Mouse (Mus musculus) cortical plate, adult 2 months (tissue): ENCODE data around the gene Ces3a. TPM values are rescaled to one million over a fixed set of nuclear protein-coding genes. Genes with fewer than 3 reads are reported as not detected.
"Not testable (repeated sequence)": the region's sequence is repeated elsewhere in the genome, so short reads cannot be mapped to it uniquely, and the experiment has no call there.

ENCODE experiments used
- H3K27ac ChIP-seq: fragments of 200-500 bp; 2 replicates; pipeline ENCODE4 v1.5.1; 2012; ENCODE audit warnings: low read length, control low read depth, inconsistent platforms; ENCODE audit not compliant: insufficient read depth
- H3K4me1 ChIP-seq: fragments of 200-500 bp; 2 replicates; pipeline ENCODE4 v1.6.1; 2011; ENCODE audit warnings: low read length; ENCODE audit not compliant: control insufficient read depth, insufficient read depth
- H3K4me3 ChIP-seq: fragments of 200-500 bp; 2 replicates; pipeline ENCODE4 v1.5.1; 2011; ENCODE audit warnings: mild to moderate bottlenecking, low read length, control low read depth; ENCODE audit not compliant: insufficient read depth
- CTCF ChIP-seq: fragments of 200-500 bp; IDR thresholded peaks from 2 replicates; pipeline ENCODE4 v1.5.1; 2011; ENCODE audit warnings: mild to moderate bottlenecking, control low read depth, low read length; ENCODE audit not compliant: insufficient read depth; ENCODE audit errors: extremely low read depth
- POLR2A ChIP-seq: fragments of 200-500 bp; IDR thresholded peaks from 2 replicates; pipeline ENCODE4 v1.6.1; 2011; ENCODE audit warnings: mild to moderate bottlenecking, low read length, control low read depth; ENCODE audit not compliant: insufficient read depth; ENCODE audit errors: extremely low read depth
- polyA plus RNA-seq: library from polyadenylated mRNA; depleted of rRNA; stranded (reverse); fragments of >200 nt; gene quantifications from 2 replicates; pipeline ENCODE4 v1.2.3, GENCODE M21; 2012; rRNA removed

Ces3a gene
- polyA plus RNA-seq, 1 experiment: not detected

DNA sequence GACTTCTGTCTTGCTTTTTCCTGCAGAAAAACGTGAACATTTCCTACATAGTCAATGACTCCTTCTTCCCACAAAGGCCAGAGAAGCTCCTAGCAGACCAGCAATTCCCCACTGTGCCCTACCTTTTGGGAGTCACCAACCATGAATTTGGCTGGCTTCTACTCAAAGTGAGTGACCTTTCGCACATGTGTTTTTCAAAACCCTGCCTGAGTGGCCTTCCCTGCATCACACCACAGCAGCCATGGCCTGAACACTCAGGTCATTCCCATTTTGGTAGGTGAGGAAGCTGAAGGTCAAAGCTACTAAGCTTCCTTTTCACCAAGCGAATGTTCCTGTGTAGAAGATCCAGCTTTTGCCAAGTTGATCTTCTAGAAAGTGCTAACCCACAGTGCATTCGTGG, 40.2 kb downstream of the Ces3a start:
- no peaks in the 10 kb centered on the region for H3K4me1 ChIP-seq
- H3K4me3 ChIP-seq: no peak overlapping the region
- no peak for TF ChIP-seq POLR2A
- TF ChIP-seq CTCF: no peak
- no peak overlapping the region for H3K27ac ChIP-seq

DNA sequence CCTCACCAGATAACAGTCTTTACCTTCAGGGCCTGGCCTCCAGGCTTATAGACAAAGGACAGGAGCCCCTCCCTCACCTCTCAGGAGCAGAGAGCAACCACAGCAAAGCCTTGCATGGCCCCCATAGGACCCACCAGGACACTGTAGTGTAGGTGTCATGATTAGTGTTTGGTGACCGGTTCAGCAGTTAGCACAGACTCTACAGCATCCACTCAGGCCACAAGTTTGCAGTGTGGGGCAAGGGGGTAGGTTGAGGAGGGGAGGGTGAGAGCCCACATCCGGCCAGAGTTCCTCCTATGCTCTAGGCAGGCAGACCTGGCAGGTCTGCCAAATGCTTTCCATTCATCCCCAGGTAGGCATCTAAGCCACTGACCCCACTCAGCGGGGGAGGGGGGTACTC, 45.6 kb downstream of the Ces3a start:
- Histone ChIP-seq H3K27ac (no peak overlapping the region), H3K4me3 (no peak overlapping the region), H3K4me1 (no peaks in the 10 kb centered on the region)
- no peak for TF ChIP-seq CTCF
- TF ChIP-seq POLR2A: no peak

GRCm38 (mm10) chr8:105102101-105102785, 53.8 kb downstream of the Ces3a start:
- H3K4me1 ChIP-seq, H3K4me3 ChIP-seq, H3K27ac ChIP-seq: not testable (repeated sequence)

DNA sequence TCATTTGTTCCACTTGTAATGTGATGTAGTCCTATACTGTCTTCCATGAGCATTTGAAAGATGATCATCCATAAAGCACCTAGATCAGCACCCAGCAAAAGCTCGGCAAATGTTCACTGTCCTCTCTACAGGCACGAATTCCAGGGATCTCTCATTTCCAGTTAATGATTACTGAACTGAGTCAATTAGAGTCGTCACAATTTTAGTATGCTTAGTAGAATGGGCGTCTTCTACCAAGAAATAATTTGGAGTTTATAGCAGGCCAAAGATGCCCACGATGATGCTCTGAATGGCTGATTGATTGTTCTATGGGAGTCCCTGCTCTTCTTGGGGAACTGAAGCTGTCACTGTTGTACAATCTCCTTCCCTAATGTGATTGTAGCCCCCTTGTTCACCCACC, 55.3 kb downstream of the Ces3a start:
- not testable (repeated sequence) for H3K4me1 ChIP-seq, H3K4me3 ChIP-seq, H3K27ac ChIP-seq

DNA sequence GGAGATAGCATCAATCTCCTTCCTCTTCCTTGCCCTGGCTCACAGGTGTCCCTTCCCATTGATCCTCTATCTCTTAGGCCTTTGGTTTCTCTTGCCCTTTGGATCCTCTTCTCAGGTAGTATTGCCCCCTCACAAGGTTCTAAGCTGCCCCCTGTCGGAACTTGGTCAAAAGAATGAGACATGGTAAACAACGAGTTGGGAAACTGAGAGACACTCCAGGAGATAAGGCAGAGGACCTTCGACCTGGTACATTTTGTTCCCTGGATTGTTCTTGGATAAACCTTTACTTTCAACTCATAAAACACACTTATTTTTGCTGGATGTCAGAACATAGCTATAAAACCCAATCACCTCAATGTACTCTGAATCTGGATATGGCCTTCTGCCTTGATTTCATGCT, 55.8 kb downstream of the Ces3a start:
- Histone ChIP-seq H3K4me1 (no peaks in the 10 kb centered on the region), H3K27ac (no peak overlapping the region), H3K4me3 (no peak overlapping the region)
- TF ChIP-seq POLR2A (no peak), CTCF (no peak)

Other genes with a start within 250 kb of the Ces3a start
- gene Ces2b, start 217.0 kb upstream of the Ces3a start, polyA plus RNA-seq: 0.08 and 0.10 TPM in 2 replicates
- gene Ces2c, start 201.5 kb upstream of the Ces3a start, polyA plus RNA-seq: 0.06 TPM in 1 of 2 replicates, not detected in the other
- 0.04 TPM in 2 replicates for gene Ces2e, start 122.3 kb upstream of the Ces3a start, polyA plus RNA-seq
- not detected in 2 replicates for gene Ces2f, start 101.2 kb upstream of the Ces3a start, polyA plus RNA-seq
- gene Ces2g, start 86.9 kb upstream of the Ces3a start, polyA plus RNA-seq: 0.13 and 0.25 TPM in 2 replicates
- gene Ces2h, start 47.7 kb upstream of the Ces3a start, polyA plus RNA-seq: not detected in 2 replicates
- gene Ces3b, start 35.2 kb downstream of the Ces3a start, polyA plus RNA-seq: not detected in 2 replicates
- not detected in 2 replicates for gene Ces4a, start 83.2 kb downstream of the Ces3a start, polyA plus RNA-seq
- gene Cbfb, start 122.1 kb downstream of the Ces3a start, polyA plus RNA-seq: 17.7 and 18.5 TPM in 2 replicates
- 39.4 and 39.5 TPM in 2 replicates for gene D230025D16Rik, start 176.5 kb downstream of the Ces3a start, polyA plus RNA-seq
- gene B3gnt9, start 206.6 kb downstream of the Ces3a start, polyA plus RNA-seq: 5.2 and 5.5 TPM in 2 replicates
- 7.6 and 8.3 TPM in 2 replicates for gene Tradd, start 216.0 kb downstream of the Ces3a start, polyA plus RNA-seq
- 2.0 and 2.2 TPM in 2 replicates for gene Fbxl8, start 216.0 kb downstream of the Ces3a start, polyA plus RNA-seq
- 25.1 and 29.2 TPM in 2 replicates for gene Hsf4, start 221.2 kb downstream of the Ces3a start, polyA plus RNA-seq
- 14.3 and 15.5 TPM in 2 replicates for gene Nol3, start 227.5 kb downstream of the Ces3a start, polyA plus RNA-seq
- gene 4931428F04Rik, start 241.3 kb downstream of the Ces3a start, polyA plus RNA-seq: 24.3 and 26.3 TPM in 2 replicates
- 1.4 and 1.9 TPM in 2 replicates for gene Exoc3l, start 247.5 kb downstream of the Ces3a start, polyA plus RNA-seq
- gene E2f4, start 249.1 kb downstream of the Ces3a start, polyA plus RNA-seq: 63.4 and 65.6 TPM in 2 replicates